Mouse (Mus musculus) erythroblast, embryonic 14.5 days (primary cell): Measurements from ENCODE around the gene Rnf13.

ENCODE experiments used
- GATA1 ChIP-seq: IDR thresholded peaks from 2 replicates; pipeline ENCODE4 v1.6.1; 2012; ENCODE audit warnings: low read length, inconsistent platforms, mixed read lengths
- TAL1 ChIP-seq: IDR thresholded peaks from 3 replicates; pipeline ENCODE4 v1.6.1; 2012; ENCODE audit warnings: low read length, inconsistent platforms, mixed read lengths

DNA sequence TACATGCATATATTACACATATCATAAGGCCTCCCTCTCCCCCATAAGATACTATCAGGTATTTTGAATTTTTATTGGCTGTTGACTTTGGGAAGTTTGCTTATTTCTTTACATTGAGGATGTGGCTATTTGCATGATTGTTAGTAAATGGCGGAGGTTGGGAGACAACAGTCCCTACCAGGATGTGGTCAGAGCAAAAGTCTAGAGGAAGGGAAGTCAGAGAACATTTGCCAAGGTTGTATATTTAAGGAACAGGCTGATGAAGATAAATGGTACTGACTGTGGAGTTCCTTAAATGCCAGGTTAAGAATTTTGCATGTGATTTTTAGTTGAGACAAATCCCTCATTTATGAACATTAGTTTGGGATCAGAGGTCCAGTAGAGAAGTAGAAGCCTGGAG, 4.0 kb downstream of the Rnf13 start:
- TF ChIP-seq TAL1 (no peak), GATA1 (no peak)
